Mouse (Mus musculus) bone marrow, adult 2 months (tissue): ENCODE data around the gene Arid1a. TPM values are rescaled to one million over a fixed set of nuclear protein-coding genes. Genes with fewer than 3 reads are reported as not detected.

Experiments used
- H3K27ac ChIP-seq: fragments of 200-500 bp; 2 replicates; pipeline ENCODE4 v1.5.1; 2012; ENCODE audit warnings: low read depth, mild to moderate bottlenecking, control low read depth, inconsistent platforms, low read length; ENCODE audit not compliant: control insufficient read depth, poor library complexity, insufficient read depth
- H3K4me1 ChIP-seq: fragments of 200-500 bp; 2 replicates; pipeline ENCODE4 v1.6.1; 2011; ENCODE audit warnings: low read length; ENCODE audit not compliant: control insufficient read depth, insufficient read depth
- H3K4me3 ChIP-seq: fragments of 200-500 bp; replicated peaks from 2 replicates; pipeline ENCODE3; 2011; ENCODE audit warnings: mild to moderate bottlenecking, low read depth, low read length, control low read depth; ENCODE audit not compliant: control insufficient read depth
- CTCF ChIP-seq: fragments of 200-500 bp; IDR thresholded peaks from 2 replicates; pipeline ENCODE4 v1.5.1; 2011; ENCODE audit warnings: low read length, control low read depth; ENCODE audit not compliant: control insufficient read depth, insufficient read depth
- POLR2A ChIP-seq: fragments of 200-500 bp; IDR thresholded peaks from 2 replicates; pipeline ENCODE4 v1.6.1; 2011; ENCODE audit warnings: low read depth, mild to moderate bottlenecking, control low read depth, low read length, borderline replicate concordance; ENCODE audit not compliant: control insufficient read depth
- WGBS: fragments of 180-500 bp; shearing (Covaris S2); methylation state at CpG from one replicate; pipeline ENCODE4 v1.1.7; 2018; 5-methylcytosine and 5-hydroxymethylcytosine counted together
- polyA plus RNA-seq: library from polyadenylated mRNA; stranded (reverse); fragments of >200 nt; gene quantifications from 2 replicates; pipeline ENCODE4 v1.2.4, GENCODE M21; 2011; ENCODE audit warnings: low replicate concordance; ENCODE audit not compliant: missing spikeins, insufficient read depth, insufficient read length

Gene Arid1a
- polyA plus RNA-seq, 1 experiment, result 76.0 TPM

- Histone ChIP-seq H3K27ac (no peak overlapping the region), H3K4me3 (no peak overlapping the region), H3K4me1 (peaks cover 2% of the 10 kb centered on the region; the same call in 1 of the 2 replicates)
- WGBS, result 77% methylated on average over 8 of the region's 8 CpGs
- no peak for TF ChIP-seq POLR2A
- no peak for TF ChIP-seq CTCF
These were observed 3.1 kb upstream of the Arid1a start for GRCm38 (mm10) chr4:133759659-133760058.

GRCm38 (mm10) chr4:133757269-133757835 lies 783 bp upstream of the Arid1a start:
- TF ChIP-seq CTCF, result no peak
- peak; percentile 75; the same call in 1 of the 2 replicates for TF ChIP-seq POLR2A
- under 1% methylated on average over 38 of the region's 38 CpGs for WGBS
- peaks cover 2% of the 10 kb centered on the region; the same call in 1 of the 2 replicates for H3K4me1 ChIP-seq
- H3K4me3 ChIP-seq, result peak overlapping the region; percentile 86
- peak overlapping the region; percentile 98 for H3K27ac ChIP-seq

- peak overlapping the region; percentile 86 for H3K4me3 ChIP-seq
- peaks cover 2% of the 10 kb centered on the region; the same call in 1 of the 2 replicates for H3K4me1 ChIP-seq
- 11% methylated on average over 11 of the region's 11 CpGs for WGBS
- no peak for TF ChIP-seq POLR2A
- TF ChIP-seq CTCF, result no peak
- H3K27ac ChIP-seq, result peak overlapping the region; percentile 23; the same call in 1 of the 2 replicates
These were observed 653 bp downstream of the Arid1a start for GRCm38 (mm10) chr4:133755861-133756371.

GRCm38 (mm10) chr4:133754871-133755765 lies 1.5 kb downstream of the Arid1a start:
- Histone ChIP-seq H3K4me3 (peak overlapping the region; percentile 53), H3K4me1 (peaks cover 2% of the 10 kb centered on the region; the same call in 1 of the 2 replicates), H3K27ac (peak overlapping the region; percentile 86)
- no peak for TF ChIP-seq CTCF
- TF ChIP-seq POLR2A, result no peak
- 34% methylated on average over 10 of the region's 10 CpGs for WGBS

- TF ChIP-seq CTCF (no peak), POLR2A (peak; percentile 95; the same call in 1 of the 2 replicates)
- peaks cover 3% of the 10 kb centered on the region; the same call in 1 of the 2 replicates for H3K4me1 ChIP-seq
- under 1% methylated on average over 47 of the region's 50 CpGs for WGBS
These were observed 2.3 kb downstream of the Arid1a start for GRCm38 (mm10) chr4:133754238-133754637.

GRCm38 (mm10) chr4:133753375-133754190 lies 3.0 kb downstream of the Arid1a start:
- Histone ChIP-seq H3K27ac (peak overlapping the region; percentile 99), H3K4me1 (peaks cover 5% of the 10 kb centered on the region; the same call in 1 of the 2 replicates), H3K4me3 (peak overlapping the region; percentile 74)
- TF ChIP-seq CTCF (no peak), POLR2A (peak; percentile 61; the same call in 1 of the 2 replicates)
- 1% methylated on average over 66 of the region's 99 CpGs for WGBS

More at GRCm38 (mm10) chr4:133754238-133754637, 2.3 kb downstream of the Arid1a start:
- Histone ChIP-seq H3K27ac (peak overlapping the region; percentile 86), H3K4me3 (peak overlapping the region; percentile 53)
